In the genomic region with DNA sequence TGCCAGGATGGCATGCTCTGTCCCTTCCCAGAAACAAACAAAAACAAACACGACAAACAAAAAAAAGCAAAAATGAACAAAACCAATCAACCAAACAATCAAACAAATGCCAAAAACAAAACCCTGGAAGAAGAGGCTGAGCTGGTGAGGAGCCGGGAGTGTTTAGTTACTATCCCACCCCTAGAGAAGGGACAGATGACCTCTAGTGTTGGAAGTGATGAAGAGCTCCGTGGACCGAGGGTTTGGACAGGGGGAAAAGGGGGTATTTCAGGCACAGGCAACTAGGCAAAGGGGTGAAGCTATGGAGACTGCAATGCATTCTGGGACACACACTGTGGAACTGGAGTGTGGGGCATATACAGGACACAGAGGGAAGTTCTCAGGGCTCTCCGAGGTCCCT, we compare ENCODE assay signal across 9 mouse cellular contexts.
A peak's percentile ranks its signal among the peaks of the same experiment; 100 is the strongest.
DNase-seq lines count a peak whose midpoint lies in the region; ATAC-seq lines count a peak whose summit lies in the region.
"Had no signal": no experiment of that assay in that cellular context is flagged by ENCODE, and none has a peak within 500 bp of the region (broad histone marks: within the 10 kb centered on the region; RNA-seq: fewer than 3 reads in every experiment).

No protein-coding gene starts in this region.

- no peak for ATAC-seq in CD4-positive, CD25-positive, alpha-beta regulatory T cell, adult 4 months

- peak; percentile 22 to 26 for DNase-seq in cerebellum, postnatal 14 days
- no peak for DNase-seq in cerebellum, adult 11 months
- DNase-seq in left cerebral cortex, postnatal 4 days, result peak; percentile 18
- no peak for DNase-seq in left cerebral cortex, adult 18-20 months (ENCODE audit: low spot score in 2 of 2)
- peak; percentile 24 for DNase-seq in forelimb bud, embryonic 11.5 days (ENCODE audit: low read depth, low spot score)
- DNase-seq in lung, postnatal 14 days, result peak; percentile 4
- no peak for DNase-seq in urinary bladder, adult 2 months (ENCODE audit: low spot score)
- DNase-seq: adrenal gland, postnatal 25 days had no signal

- intact Hi-C loops in left cerebral cortex, postnatal 4 days (cut with DNase I), result no loop called here

Comparison
In these comparisons a context has a peak if more than half of its experiments do, and no peak if none do; other contexts are left out.
1. DNase-seq: peak in cerebellum, postnatal 14 days (2 of 2), left cerebral cortex, postnatal 4 days (single experiment), forelimb bud, embryonic 11.5 days (single experiment) and lung, postnatal 14 days (single experiment); none in cerebellum, adult 11 months (single experiment), left cerebral cortex, adult 18-20 months (0 of 2) and urinary bladder, adult 2 months (single experiment).